1 mouse cellular context compared by ENCODE assay signal in the genomic region with DNA sequence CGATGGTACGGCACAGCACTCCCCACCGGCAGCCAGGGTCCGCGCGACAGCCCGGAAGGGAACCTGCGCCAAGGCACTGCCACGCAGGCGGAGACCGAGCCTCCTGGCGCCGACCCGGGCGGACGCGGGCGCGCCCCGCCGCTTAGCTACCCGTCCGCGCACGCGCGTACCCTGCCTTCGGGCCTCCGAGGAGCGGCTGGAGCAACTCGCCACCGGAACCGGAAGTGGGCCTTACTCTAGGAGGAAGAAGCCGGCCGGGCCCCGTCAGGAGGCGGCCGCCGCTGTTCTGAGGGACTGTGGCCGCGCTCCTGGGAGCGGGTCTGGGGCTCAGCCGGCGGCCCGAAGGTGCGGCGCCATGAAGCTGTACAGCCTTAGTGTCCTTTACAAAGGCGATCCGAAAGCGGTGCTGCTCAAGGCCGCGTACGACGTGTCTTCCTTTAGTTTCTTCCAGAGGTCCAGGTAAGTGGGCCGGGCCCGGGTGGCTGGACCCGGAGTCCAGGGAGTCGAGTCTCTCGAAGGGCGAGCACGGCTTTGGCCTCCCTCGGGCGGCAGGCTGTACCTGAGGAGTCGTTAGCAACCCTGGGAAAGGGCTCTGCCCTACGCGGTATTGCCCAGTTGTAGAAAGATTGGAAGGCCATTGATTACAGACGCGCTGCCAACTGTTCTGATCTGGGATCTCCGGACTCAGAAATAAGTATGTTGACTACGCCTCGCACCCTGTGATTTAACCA.
TF ChIP-seq lines count a peak whose summit lies in the region.

A gene (plus strand): TSS at position 148 of the 731 bp plus-strand sequence.

TF ChIP-seq in MEL, 35 proteins besides CTCF, POLR2A, EP300 and RAD21 (continued from another document):
- TF ChIP-seq ETS1 (IDR thresholded peaks at IDR 0.05; ENCODE audit: low read depth, low read length) (peak; percentile 41), ZC3H11A (IDR thresholded peaks at IDR 0.05; ENCODE audit: low read depth, low read length) (no peak), SIN3A (IDR thresholded peaks at IDR 0.05; ENCODE audit: low read length) (peak; percentile 86; the same call in 1 of the 2 replicates), ELF1 (IDR thresholded peaks at IDR 0.05; ENCODE audit: low read depth, low read length) (peak; percentile 93), TBP (IDR thresholded peaks at IDR 0.05; ENCODE audit: low read depth, low read length) (0 out of 2 replicates have a peak, but pooled peaks have one; percentile 26), KAT2A (conservative IDR thresholded peaks at IDR 0.05; ENCODE audit: low read depth, low read length) (no peak; the same call in 1 of the 2 replicates), BHLHE40 (IDR thresholded peaks at IDR 0.05; ENCODE audit: borderline replicate concordance, low read depth, low read length) (no peak), USF1 (IDR thresholded peaks at IDR 0.05; ENCODE audit: low read depth, low read length) (0 out of 2 replicates have a peak, but pooled peaks have one; percentile 10), POLR2AphosphoS2 (IDR thresholded peaks at IDR 0.05; ENCODE audit: low read length) (peak; percentile 88; the same call in 1 of the 2 replicates), MAFK (IDR thresholded peaks at IDR 0.05; ENCODE audit: borderline replicate concordance, low read depth, low read length) (no peak), MAX (IDR thresholded peaks at IDR 0.05; ENCODE audit: low read length) (no peak), CHD2 (IDR thresholded peaks at IDR 0.05; ENCODE audit: low read length) (no peak)
